Mouse (Mus musculus) spleen, adult 18-20 months (tissue): ENCODE measurements around the gene Poc1b.
A peak's percentile ranks its signal among the peaks of the same experiment; 100 is the strongest.
"Not testable (repeated sequence)": the region's sequence is repeated elsewhere in the genome, so short reads cannot be mapped to it uniquely, and the experiment has no call there.

Experiments used
- DNase-seq, 2 experiments: peaks; one replicate each; pipeline ENCODE4 v3.0.0; 2022; ENCODE audit warnings: mixed read lengths in 2 of 2

Gene Poc1b

DNA sequence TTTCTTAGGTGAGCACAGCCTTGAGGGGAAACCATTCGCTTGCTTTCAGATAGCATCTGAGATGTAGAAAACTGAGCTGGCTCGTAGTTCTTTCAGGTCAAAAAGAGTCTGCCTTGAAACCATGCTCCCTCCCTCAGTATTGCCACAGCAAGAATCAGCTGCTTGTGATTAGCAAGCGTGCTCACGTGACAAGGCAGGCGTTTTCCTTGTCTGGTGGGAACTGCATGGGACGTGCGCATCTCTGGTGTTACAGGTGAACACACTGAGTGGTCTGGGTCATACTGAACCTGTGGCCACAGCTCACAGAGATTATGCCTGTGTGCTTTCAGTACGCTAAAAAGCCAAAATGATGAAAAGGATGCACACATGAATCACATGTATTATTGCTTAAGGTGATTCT, 90.3 kb downstream of the Poc1b start:
- no peak for DNase-seq

DNA sequence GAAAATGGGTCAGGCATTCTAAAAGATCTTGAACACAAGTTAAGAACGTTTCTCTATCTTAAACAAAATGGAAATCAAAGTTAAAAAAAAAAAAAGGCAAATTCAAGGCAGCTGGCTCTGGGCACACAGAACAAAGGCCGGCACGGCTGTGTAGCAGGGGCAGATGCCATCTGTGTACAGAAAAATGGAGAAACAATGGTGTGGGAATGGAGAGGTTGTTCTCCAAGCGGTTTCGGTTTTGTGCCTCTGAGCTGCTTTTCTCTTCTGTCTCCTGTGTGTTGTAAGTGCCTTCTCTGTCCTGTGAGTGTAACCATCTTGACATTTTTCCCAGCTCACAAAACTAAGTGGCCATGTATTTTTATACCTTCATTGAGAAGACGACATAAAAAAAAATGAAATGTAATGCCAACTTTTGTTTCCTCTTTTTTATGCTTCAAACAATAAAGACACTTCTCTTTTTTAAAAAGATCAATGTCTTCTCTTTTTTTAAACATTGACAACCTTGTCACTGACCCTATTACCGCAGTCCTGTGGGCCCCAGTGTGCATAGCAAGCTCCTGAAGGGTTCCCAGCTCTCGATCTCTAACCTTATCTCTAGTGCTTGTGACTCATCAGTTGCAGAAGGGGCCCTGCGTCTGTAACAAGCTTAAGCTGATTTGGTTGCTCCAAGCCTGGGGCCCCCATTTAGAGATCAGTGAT, 90.9 kb downstream of the Poc1b start:
- no peak for DNase-seq

DNA sequence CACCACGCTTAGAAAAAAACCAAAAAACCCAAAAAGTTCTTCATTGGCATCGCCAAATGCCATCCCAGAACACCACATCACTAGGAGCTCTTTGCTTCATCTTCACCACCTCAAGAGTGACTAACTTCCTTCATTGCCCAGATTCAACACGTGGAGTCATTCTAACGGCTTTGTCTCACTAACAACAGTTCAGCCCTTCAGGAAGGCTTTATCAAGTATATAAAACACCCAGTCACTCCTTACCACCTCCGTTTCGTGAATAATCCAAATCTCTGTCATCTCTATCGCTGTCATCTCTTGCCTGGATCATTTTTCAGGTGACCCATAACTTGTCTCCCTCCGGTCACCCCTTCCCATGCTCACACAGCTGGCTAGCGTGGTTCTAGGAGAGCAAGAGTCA, 92.1 kb downstream of the Poc1b start:
- DNase-seq = no peak

DNA sequence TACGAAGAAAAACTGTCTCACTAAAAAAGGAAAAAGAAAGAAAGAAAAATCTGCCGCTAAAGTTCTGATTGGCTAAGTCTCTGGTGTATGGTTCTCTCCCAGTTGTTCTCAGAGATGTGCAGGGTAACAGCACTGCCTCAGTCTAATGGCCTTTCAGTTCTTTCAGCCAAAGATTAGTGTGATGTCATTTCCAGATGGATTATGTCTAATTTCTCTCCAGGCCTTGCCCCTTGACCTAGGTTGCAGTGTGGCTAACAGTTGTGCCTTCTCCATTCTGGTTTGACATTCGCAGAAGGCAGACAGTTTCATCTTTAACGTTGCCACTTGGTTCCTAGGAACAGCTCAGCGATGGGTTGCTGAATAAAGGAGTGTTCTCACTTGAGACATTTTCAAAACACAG, 94.1 kb downstream of the Poc1b start:
- DNase-seq = no peak

DNA sequence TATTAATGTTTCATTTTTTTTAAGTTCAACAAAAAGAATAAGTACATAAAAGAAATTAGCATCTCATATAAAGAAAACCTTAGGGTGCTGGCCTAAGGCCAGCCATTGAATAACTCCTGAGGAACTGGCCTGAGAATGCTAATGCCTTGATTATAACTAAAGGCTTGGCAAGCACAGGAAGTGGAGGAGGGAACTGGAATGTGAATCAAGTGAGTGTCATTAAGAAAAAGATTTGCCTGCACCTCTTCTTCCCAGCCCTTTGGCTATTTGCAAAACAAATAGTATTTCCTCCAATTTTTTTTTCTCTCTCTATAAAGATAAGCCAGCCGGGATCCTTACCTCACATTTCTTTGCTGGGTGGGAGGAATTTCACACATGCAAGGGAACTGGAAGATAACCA, 95.0 kb downstream of the Poc1b start:
- no peak for DNase-seq

DNA sequence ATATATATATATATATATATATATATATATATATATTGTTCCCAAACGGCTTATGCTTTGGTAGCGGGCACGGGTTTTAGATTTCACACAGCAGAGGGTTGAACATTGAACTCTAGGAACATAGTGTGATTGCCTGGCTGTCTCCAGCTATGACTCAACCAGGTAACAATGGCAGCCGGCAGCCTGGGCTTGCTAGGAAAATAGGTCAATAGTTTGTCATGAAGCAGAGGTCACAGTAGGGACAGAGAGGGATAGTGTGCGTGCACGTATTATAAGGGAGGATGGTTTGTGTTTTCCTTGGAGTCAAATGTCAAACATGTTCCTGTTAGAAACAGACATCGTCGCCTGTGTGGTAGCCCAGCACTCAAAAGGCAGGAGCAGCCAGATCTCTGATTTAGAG, 95.5 kb downstream of the Poc1b start:
- DNase-seq = no peak

DNA sequence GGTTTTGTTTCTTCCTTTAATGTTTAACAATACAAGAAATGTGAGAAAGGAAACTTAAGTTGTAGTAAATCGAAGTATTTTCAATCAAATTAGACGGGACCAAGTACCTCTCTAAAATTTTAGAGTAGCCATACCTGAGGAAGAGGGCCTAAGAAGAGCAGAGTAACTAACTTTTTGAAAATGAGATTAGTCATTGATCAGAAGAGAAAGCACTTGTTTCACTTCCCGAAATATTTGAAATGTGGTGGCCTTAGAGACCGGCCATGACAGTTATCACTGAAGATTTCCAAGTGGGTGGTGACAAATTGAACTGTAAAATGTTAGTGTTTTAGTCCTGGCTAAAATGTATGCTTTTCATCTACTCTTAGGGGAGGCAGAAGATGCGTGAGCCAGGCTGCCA, 96.3 kb downstream of the Poc1b start:
- DNase-seq = no peak

DNA sequence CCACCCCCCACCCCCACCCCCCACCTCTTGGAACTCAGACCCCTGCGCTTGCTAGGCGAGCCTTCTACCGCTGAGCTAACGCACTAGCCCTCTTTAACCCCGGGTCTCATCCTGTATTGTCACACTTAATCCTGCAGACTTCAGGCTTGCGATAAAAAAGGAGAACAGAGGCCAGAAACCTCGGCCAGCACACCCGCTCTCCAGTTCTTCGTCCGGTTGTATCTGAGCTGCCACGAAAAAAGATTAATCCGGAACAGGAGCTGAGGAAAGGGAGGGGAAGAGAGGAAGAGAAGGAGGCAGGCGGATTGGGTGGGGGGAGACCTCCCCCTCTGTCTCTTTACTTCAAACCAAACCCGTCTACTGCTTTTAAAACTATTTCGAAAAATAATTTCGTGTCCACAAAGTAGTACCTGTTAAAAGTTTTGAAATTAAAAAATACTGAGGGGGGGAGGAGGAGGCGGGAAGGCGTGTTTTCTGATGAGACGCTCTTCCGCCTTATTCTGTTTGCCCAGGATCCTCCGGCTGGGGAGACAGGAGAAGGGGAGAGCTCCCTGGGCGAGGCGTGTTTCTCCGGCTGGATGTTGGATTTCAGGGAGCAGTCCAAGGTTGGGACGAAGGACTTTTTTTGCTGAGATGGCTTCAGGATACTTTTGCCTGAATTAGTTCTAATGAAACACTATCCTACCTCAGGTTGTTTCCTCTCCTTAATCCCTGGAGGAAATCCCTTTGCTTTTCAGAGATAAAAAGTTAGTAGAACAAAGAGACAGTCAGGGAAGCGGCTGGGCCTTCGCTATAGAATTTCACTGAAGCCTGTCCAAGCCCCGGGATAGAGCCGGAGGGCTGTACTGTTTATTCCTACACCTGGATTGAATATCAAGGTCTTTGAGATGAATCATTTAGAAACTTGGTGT, 97.0 kb downstream of the Poc1b start:
- DNase-seq = no peak

DNA sequence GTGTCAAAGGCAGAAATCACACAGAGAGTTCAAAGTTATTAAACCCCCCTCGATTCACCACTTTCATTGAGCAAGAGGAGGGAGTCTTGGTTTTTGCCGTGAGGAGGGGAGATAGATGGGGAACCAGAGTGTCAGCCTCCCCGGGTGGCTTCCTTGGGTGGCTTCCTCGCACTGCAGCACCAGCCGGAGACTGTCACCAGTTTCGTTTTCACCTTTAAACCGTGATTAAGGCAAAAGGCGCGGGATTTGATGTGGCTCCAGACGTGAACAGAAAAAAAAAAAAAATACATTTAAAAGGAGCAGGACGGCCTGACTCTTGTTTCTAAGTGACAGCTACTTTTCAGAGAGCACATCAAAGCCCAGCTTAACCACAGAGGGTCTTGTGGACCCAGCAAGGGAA, 97.7 kb downstream of the Poc1b start:
- peak; percentile 32 to 50 for DNase-seq

DNA sequence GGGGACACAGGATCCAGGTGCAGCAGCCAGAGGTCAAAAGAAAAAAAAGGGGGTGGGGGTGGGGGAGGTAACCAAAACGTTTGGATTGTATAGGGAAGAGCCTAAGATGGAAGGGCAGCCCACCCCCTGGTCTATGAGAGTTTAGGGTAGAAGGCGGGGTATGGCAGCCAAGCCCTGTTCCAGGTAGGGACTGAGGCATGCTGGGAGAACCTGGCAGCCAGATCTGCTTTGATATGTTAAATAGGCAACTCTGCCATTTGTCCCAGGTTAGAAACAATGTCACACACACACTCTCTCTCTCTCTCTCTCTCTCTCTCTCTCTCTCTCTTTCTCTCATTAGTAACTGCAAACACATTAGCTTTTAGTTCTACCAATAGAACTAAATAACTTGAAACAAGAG, 100.3 kb downstream of the Poc1b start:
- DNase-seq = no peak

DNA sequence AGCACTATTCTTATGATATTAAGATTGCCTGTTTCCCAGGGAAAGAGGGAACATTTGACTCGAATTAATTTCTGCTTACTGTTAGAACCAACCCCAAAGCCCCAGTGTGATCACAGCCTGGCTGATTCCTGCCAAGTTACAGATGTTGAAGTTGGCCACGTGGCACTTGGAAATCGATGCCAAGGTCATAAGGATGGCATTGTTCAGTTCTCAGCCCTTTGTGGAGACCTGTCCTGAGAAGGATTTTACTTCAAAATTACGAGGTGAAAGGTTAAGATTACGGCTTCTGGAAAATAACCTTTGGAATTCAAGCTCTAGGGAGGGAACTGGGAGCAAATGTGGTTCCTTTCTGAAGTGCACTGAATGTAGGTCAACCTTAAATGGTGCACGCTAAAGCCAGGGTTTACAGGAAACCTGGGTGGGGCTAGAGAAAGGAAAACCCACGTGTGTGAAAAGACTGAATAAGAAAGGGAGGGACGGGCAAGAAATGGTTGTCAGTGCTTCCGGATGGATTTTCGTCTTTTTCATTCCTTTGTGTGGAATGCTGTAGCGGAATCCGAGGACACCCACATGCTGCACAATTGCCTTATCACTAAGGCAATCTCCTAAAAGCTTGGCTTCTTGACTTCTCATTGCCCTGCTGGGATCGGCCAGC, 102.4 kb downstream of the Poc1b start:
- DNase-seq = no peak

DNA sequence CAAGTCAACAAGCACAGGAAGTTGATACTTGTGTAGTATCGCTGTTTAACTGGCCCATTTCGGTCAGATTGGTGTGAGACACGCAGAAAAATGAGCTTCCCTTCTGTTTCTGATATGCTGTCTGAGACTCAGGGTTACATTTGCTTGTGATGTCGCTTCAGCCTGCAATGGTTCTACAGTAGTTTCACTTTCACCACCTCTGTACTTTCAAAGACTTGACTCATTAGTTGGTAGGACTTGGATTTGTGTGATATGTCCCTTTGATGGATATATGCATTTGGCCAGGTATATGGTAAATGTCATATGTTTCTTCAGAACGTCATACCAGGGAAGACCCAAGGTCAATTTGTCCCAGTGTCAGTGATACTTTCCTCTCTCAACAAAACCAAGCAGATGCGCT, 104.2 kb downstream of the Poc1b start:
- DNase-seq = no peak

DNA sequence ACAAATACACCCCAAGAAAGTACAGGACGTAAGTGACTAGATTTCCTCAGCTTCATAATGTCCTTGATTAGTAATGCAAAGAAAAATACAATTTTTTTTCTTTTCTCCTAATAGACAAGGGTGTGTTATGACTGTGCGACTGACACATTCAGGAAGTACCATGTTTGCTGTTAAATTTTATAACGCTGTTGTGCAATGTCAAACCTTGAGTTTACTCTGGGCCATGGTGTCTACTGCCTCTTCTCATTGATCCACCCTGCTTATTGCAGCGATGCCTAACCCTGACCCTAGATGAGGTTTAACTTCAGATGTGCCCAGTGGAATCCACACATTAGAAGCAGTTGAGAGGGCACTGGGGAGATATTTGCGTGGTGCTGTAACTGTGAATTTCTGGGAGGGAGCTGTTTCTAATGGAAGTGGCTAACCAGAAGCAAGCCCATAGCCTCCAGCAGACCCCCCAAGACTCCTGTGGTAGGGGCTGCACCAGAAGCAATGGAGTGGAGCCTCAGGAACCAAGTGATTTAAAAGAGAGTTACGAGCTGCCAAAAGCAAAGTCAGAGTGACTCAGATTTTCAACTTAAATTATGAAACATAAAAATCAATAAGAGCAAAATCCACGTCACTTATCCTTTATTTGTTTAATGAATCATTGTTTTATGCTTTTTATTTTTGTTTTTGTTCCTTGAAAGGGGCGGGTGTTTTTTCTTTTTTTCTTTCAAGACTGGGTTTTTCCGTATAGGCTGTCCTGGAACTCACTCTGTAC, 104.8 kb downstream of the Poc1b start:
- DNase-seq = no peak

DNA sequence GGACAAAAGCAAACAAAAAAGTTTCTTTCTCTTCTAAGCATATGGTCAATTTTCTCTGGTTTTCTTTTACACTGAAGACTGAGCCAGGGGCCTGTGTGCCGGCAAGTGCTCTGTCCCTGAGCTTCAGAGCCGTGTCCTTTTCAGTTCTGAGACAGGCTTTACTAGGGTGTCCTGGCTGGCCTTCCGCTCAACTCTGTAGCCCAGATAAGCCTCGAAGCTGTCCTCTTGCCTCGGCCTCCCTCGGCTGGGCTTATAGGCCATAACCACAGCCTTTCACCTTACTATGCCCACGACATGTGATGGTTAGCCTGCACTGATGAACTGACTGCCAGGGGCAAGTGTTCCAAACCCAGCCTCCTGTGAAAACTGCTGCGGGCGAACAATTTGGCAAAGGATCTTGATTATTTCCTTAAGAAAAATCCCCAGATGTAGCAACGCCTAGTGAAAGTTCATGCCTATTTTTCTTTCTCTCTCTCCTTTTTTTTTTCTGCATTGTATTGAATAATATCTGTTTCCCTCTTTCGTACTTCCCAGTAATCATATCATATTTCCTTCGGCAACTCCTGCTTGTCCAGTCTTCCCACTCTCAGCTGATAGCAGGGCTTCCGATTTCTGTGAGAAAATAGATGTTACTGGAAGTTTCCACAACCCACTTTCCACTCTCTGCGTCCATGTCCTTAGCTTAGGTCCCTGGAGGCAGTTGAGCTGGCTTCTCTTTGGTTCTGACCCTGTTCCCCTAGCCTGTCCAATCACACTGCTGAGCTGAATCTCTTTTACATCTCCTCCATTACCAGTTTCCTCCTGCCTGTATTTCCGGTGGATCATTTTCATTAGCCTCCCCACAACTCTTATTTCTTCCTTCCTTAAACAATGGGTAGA, 107.8 kb downstream of the Poc1b start:
- no peak for DNase-seq

DNA sequence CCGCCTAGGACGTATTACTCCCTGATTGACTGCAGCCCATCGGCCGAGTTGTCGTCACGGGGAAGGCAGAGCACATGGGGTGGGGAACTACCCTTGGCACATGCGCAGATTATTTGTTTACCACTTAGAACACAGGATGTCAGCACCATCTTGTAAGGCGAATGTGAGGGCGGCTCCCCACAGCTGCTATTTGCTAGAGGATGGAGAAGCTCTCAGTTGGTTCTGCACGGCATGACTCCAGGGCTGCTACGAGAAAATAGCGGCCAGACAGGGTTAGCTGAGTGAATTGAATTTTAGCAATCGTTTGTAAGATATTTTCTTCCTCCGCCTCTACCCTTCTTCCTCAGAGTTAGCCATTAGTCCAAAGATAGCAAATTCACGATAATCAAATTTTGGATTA, 109.7 kb downstream of the Poc1b start:
- not testable (repeated sequence) for DNase-seq

DNA sequence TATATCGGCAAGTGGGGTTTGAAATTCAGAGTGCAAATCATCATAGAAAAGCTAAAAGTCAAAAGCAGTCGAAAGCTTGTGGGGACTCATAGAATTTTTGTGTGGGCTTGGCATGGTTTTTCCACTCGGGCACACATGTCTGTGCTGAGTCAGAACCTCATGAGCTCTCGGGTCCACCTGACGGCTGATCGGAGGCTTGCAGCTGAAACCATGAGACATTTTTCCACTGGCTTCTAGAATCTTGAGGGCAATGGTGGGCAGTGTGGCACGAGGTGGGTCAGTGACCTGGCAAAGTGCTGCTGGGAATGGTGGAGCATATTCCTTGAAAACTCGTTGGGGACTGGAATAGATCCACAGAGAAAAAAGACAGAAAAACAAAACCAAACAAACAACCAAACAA, 114.7 kb downstream of the Poc1b start:
- DNase-seq = no peak

DNA sequence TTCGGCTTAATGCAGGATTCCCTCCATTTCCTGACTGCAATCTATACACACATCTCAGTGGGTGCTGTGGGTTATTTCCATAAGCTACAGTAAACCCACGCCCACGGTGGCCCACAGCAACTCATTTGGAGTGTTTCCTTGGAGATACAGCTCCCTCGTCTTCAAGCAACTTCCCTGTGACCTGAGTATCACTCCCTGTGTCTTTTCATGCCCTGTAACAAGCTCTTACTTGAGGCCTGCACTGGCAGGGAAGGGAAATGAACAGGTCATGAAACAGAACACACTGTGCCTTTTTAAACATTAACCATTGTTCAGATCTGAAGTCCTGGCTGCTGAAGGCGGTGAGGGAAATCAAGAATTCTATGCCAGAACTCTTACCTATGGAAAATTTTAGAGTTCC, 115.9 kb downstream of the Poc1b start:
- no peak for DNase-seq

DNA sequence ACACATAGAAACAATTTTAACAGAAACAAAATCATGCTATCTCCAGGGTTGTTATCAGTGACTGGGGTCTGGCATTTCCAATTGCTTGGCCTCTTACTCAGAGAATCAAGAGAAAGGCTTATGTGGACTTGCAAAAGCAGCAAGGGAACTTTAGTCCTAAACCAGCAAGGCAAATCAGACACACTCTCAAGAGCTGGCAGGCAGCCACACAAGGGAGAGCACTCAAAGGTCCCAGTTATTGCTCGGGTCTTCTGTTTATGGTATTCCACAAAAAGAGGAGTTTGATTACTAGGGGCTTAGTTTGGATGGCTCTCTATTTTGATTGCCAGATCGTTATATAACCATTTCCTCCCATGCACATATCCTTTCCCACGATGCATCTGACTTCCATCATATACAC, 117.4 kb downstream of the Poc1b start:
- DNase-seq = no peak

DNA sequence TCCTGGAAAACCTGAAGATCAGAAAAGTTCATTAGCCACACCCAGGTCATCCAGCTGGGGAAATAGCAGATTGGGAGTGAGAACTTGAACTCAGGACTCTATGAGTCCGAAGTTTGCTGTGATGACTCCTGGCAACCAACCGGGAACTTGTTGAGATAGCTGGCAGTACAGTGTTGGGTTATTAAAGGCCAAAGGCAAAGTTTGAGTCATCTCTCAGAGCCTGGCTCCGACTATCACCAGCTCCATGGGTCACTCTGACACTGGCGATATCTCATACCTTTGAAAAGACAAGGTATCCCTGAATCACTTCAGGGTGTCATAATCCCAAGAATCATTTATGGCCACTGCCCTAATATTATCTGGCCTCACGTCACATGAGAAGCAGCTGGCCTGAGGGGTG, 119.9 kb downstream of the Poc1b start:
- no peak for DNase-seq

DNA sequence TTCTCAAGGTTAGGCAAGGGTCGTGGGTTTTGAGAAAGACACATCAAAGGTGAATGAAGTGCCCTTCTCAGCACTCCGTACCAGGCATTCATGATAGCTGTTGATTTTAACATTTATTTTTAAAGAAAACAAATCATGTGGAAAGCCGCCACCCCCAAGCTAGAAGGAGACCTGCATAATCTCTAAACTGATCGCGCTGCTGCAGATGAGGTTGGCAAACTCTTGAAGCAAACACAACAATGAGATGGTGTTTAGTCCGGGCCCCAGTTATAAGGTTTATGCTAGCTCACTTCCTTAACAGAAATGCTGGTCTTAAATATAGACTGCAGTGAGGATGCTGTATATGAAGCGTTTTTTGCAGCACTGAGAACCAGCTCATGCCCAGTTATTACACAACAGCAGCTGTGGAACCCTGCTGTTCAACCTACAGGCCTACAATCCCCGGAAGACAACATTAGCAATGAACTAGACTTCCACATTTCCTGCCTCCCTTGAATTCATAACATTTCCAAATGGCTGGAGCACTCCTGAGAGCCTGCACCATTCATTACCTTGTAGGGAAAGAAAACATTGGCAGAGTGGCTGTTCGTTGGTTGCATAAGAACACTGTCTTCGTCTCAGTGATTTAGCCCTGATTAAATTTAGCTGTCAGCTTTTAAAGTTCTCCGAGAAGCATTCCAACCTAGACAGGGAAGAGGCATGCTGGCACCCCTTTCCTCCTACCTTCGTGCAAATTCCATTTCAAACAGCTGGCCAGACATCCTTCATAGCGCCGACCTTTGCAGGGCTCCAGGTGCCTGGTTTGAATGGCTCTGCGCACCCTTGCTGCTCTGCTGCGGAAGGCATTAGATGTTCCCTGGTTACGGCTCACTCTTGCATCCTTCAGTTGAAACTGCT, 121.4 kb downstream of the Poc1b start:
- DNase-seq = no peak
